Mouse (Mus musculus) lung, postnatal 0 days (tissue): ENCODE data around the gene Sh3bgrl3. TPM values are rescaled to one million over a fixed set of nuclear protein-coding genes. Genes with fewer than 3 reads are reported as not detected.

Source experiments
- ATAC-seq: fragments of 200-750 bp; cut with Nextera tagmentation; 2 replicates; pipeline ENCODE4 v1.8.0; 2017; ENCODE audit warnings: moderate library complexity
- DNase-seq: peaks from one replicate; pipeline ENCODE4 v3.0.0-alpha.2; 2016; ENCODE audit warnings: low spot score
- H3K27ac ChIP-seq: fragments of 300-500 bp; sonication (generic); 2 replicates; pipeline ENCODE4 v1.5.1; 2014; ENCODE audit warnings: antibody characterized with exemption, mild to moderate bottlenecking, low read length, mixed read lengths
- H3K27me3 ChIP-seq: fragments of 300-500 bp; sonication (generic); replicated peaks from 2 replicates; pipeline ENCODE4 v1.6.1; 2014; ENCODE audit warnings: low read length, mixed read lengths; ENCODE audit not compliant: insufficient read depth
- H3K36me3 ChIP-seq: fragments of 300-500 bp; sonication (generic); 2 replicates; pipeline ENCODE4 v1.6.1; 2014; ENCODE audit warnings: low read length, mixed read lengths; ENCODE audit not compliant: insufficient read depth
- H3K4me1 ChIP-seq: fragments of 300-500 bp; sonication (generic); 2 replicates; pipeline ENCODE4 v1.6.1; 2014; ENCODE audit warnings: antibody characterized with exemption, low read depth, low read length, mixed read lengths; ENCODE audit not compliant: insufficient read depth
- H3K4me2 ChIP-seq: fragments of 300-500 bp; sonication (generic); replicated peaks from 2 replicates; pipeline ENCODE4 v1.6.1; 2014; ENCODE audit warnings: low read depth, mild to moderate bottlenecking, low read length, moderate library complexity, mixed read lengths
- H3K4me3 ChIP-seq: fragments of 300-500 bp; sonication (generic); 2 replicates; pipeline ENCODE4 v1.5.1; 2014; ENCODE audit warnings: low read depth, low read length
- H3K9ac ChIP-seq: fragments of 300-500 bp; sonication (generic); replicated peaks from 2 replicates; pipeline ENCODE4 v1.6.1; 2014; ENCODE audit warnings: low read depth, mild to moderate bottlenecking
- H3K9me3 ChIP-seq: fragments of 300-500 bp; sonication (generic); 2 replicates; pipeline ENCODE4 v1.6.1; 2016; ENCODE audit warnings: low read length, mixed read lengths
- CTCF ChIP-seq: IDR thresholded peaks from 2 replicates; pipeline ENCODE4 v1.5.1; 2016; ENCODE audit warnings: antibody characterized with exemption, mild to moderate bottlenecking
- EP300 ChIP-seq: IDR thresholded peaks from 2 replicates; pipeline ENCODE4 v1.6.1; 2016; ENCODE audit warnings: antibody characterized with exemption, mild to moderate bottlenecking, control low read depth
- WGBS: fragments of 180-500 bp; shearing (Covaris S2); extraction: QIAGEN DNeasy Blood & Tissue Kit; methylation state at CpG from one replicate; pipeline ENCODE4 v1.1.7; 2014; 5-methylcytosine and 5-hydroxymethylcytosine counted together
- polyA plus RNA-seq: library from polyadenylated mRNA; unstranded; fragments of >200 nt; fragmentation: Nextera tagmentation; extraction: Ambion mirVana; gene quantifications from 2 replicates; pipeline ENCODE4 v1.2.1, GENCODE M21; 2015

Gene Sh3bgrl3
- polyA plus RNA-seq, 1 experiment from 2014 or later, result 513 TPM

- Histone ChIP-seq H3K4me1 (no peaks in the 10 kb centered on the region), H3K4me2 (no peak overlapping the region), H3K36me3 (no peaks in the 10 kb centered on the region), H3K9me3 (no peaks in the 10 kb centered on the region), H3K4me3 (no peak overlapping the region), H3K27me3 (no peaks in the 10 kb centered on the region), H3K9ac (no peak overlapping the region), H3K27ac (no peak overlapping the region)
- WGBS, result 62% methylated on average over 2 of the region's 2 CpGs
- ATAC-seq, result no peak
- no peak for DNase-seq
- no peak for TF ChIP-seq EP300
- no peak for TF ChIP-seq CTCF
Measured at GRCm38 (mm10) chr4:134116501-134116900, 12.1 kb downstream of the Sh3bgrl3 start.

GRCm38 (mm10) chr4:134115215-134116144 lies 13.1 kb downstream of the Sh3bgrl3 start:
- ATAC-seq (peak; percentile 11; the same call in 1 of the 2 replicates), DNase-seq (no peak)
- H3K27me3 ChIP-seq, result no peaks in the 10 kb centered on the region
- H3K27ac ChIP-seq, result no peak overlapping the region
- no peaks in the 10 kb centered on the region for H3K36me3 ChIP-seq
- no peaks in the 10 kb centered on the region for H3K4me1 ChIP-seq
- no peak overlapping the region for H3K9ac ChIP-seq
- no peak overlapping the region for H3K4me2 ChIP-seq
- TF ChIP-seq CTCF, result no peak
- no peak for TF ChIP-seq EP300
- WGBS, result 65% methylated on average over 16 of the region's 16 CpGs
- H3K9me3 ChIP-seq, result no peaks in the 10 kb centered on the region
- H3K4me3 ChIP-seq, result no peak overlapping the region

- WGBS, result 82% methylated on average over 4 of the region's 4 CpGs
- Histone ChIP-seq H3K4me3 (no peak overlapping the region), H3K27ac (no peak overlapping the region), H3K4me1 (no peaks in the 10 kb centered on the region), H3K9me3 (no peaks in the 10 kb centered on the region), H3K4me2 (no peak overlapping the region), H3K36me3 (no peaks in the 10 kb centered on the region), H3K9ac (no peak overlapping the region), H3K27me3 (no peaks in the 10 kb centered on the region)
- DNase-seq, result no peak
- TF ChIP-seq EP300, result no peak
- TF ChIP-seq CTCF, result no peak
- no peak for ATAC-seq
Measured at GRCm38 (mm10) chr4:134114038-134114437, 14.6 kb downstream of the Sh3bgrl3 start.

- Histone ChIP-seq H3K27ac (no peak overlapping the region), H3K4me1 (no peaks in the 10 kb centered on the region; the same call in 1 of the 2 replicates), H3K9me3 (no peaks in the 10 kb centered on the region), H3K9ac (no peak overlapping the region), H3K36me3 (no peaks in the 10 kb centered on the region), H3K27me3 (no peaks in the 10 kb centered on the region), H3K4me3 (no peak overlapping the region), H3K4me2 (no peak overlapping the region)
- DNase-seq, result no peak
- no peak for TF ChIP-seq EP300
- TF ChIP-seq CTCF, result no peak
- no peak for ATAC-seq
- 62% methylated on average over 10 of the region's 10 CpGs for WGBS
Measured at GRCm38 (mm10) chr4:134113356-134113994, 15.1 kb downstream of the Sh3bgrl3 start.

GRCm38 (mm10) chr4:134112403-134112802 lies 16.2 kb downstream of the Sh3bgrl3 start:
- Histone ChIP-seq H3K4me1 (no peaks in the 10 kb centered on the region; the same call in 1 of the 2 replicates), H3K27ac (no peak overlapping the region), H3K9ac (no peak overlapping the region), H3K9me3 (no peaks in the 10 kb centered on the region), H3K27me3 (no peaks in the 10 kb centered on the region), H3K36me3 (no peaks in the 10 kb centered on the region), H3K4me3 (no peak overlapping the region), H3K4me2 (no peak overlapping the region)
- WGBS, result 69% methylated on average over 6 of the region's 6 CpGs
- TF ChIP-seq EP300 (no peak), CTCF (no peak)
- DNase-seq (no peak), ATAC-seq (no peak)

GRCm38 (mm10) chr4:134110653-134111052 lies 17.9 kb downstream of the Sh3bgrl3 start:
- TF ChIP-seq CTCF (no peak), EP300 (no peak)
- no peak overlapping the region for H3K4me2 ChIP-seq
- no peak overlapping the region for H3K9ac ChIP-seq
- H3K27ac ChIP-seq, result no peak overlapping the region
- no peaks in the 10 kb centered on the region; the same call in 1 of the 2 replicates for H3K4me1 ChIP-seq
- H3K4me3 ChIP-seq, result no peak overlapping the region
- H3K9me3 ChIP-seq, result no peaks in the 10 kb centered on the region
- 33% methylated on average over 3 of the region's 3 CpGs for WGBS
- no peaks in the 10 kb centered on the region for H3K27me3 ChIP-seq
- DNase-seq (no peak), ATAC-seq (no peak)
- H3K36me3 ChIP-seq, result no peaks in the 10 kb centered on the region
